Mouse (Mus musculus) adrenal gland, adult 8-10 months (tissue): ENCODE results near the gene Rap1gds1. TPM values are rescaled to one million over a fixed set of nuclear protein-coding genes. Genes with fewer than 3 reads are reported as not detected.

ENCODE experiments used
- DNase-seq: peaks from one replicate; pipeline ENCODE4 v3.0.0; 2022
- total RNA-seq, 4 experiments: library from RNA; stranded (reverse); gene quantifications; 2 replicates each; pipeline ENCODE4 v1.2.4; 2022

Rap1gds1 gene
- total RNA-seq, 4 experiments from 2014 or later: 51.3 to 59.7 (median 56.5) TPM

- no peak for DNase-seq
Observed at GRCm38 (mm10) chr3:138877741-138878140, 197.3 kb downstream of the Rap1gds1 start.

- DNase-seq: no peak
Observed at GRCm38 (mm10) chr3:138876931-138877361, 198.1 kb downstream of the Rap1gds1 start.

- DNase-seq: no peak
Observed at GRCm38 (mm10) chr3:138876418-138876817, 198.6 kb downstream of the Rap1gds1 start.

- no peak for DNase-seq
Observed at GRCm38 (mm10) chr3:138875936-138876335, 199.1 kb downstream of the Rap1gds1 start.

Other genes with a start within 250 kb of the Rap1gds1 start
- gene Stpg2, start 130.5 kb upstream of the Rap1gds1 start, total RNA-seq: under 1 TPM in 1 of 4 experiments, not detected in 3; 0.13 TPM